Mouse (Mus musculus): ENCODE data around the gene Ivl.

Ivl gene

GRCm38 (mm10) chr3:92573449-92574041, at the start of gene Ivl:
TSS of gene Ivl (minus strand) at chr3:92573735.
- no peak for DNase-seq (ENCODE audit: low spot score)

GRCm38 (mm10) chr3:92621560-92621959, 48.0 kb upstream of the Ivl start, which contains the start of gene Lce6a:
TSS of gene Lce6a (minus strand) at chr3:92621660.
- DNase-seq (ENCODE audit: low spot score) = no peak

- DNase-seq (ENCODE audit: low spot score) = no peak
Observed at GRCm38 (mm10) chr3:92609804-92610203, 36.3 kb upstream of the Ivl start.

GRCm38 (mm10) chr3:92607392-92607791, 33.9 kb upstream of the Ivl start, which contains the start of gene 2210017I01Rik:
TSS of gene 2210017I01Rik (minus strand) at chr3:92607492.
- no peak for DNase-seq (ENCODE audit: low spot score)

GRCm38 (mm10) chr3:92602169-92602568, 28.6 kb upstream of the Ivl start:
- DNase-seq (ENCODE audit: low spot score) = no peak

- no peak for DNase-seq (ENCODE audit: low spot score)
Observed at GRCm38 (mm10) chr3:92600456-92600855, 26.9 kb upstream of the Ivl start.

GRCm38 (mm10) chr3:92599973-92600372, 26.4 kb upstream of the Ivl start:
- DNase-seq (ENCODE audit: low spot score) = no peak

- DNase-seq (ENCODE audit: low spot score) = no peak
Observed at GRCm38 (mm10) chr3:92598429-92598828, 24.9 kb upstream of the Ivl start.

GRCm38 (mm10) chr3:92588858-92589257, 15.3 kb upstream of the Ivl start, which contains the start of gene Smcp:
TSS of gene Smcp (minus strand) at chr3:92588997.
- DNase-seq (ENCODE audit: low spot score) = no peak

GRCm38 (mm10) chr3:92587190-92587589, 13.7 kb upstream of the Ivl start:
- DNase-seq (ENCODE audit: low spot score) = no peak

- no peak for DNase-seq (ENCODE audit: low spot score)
Observed at GRCm38 (mm10) chr3:92585055-92585454, 11.5 kb upstream of the Ivl start.

- no peak for DNase-seq (ENCODE audit: low spot score)
Observed at GRCm38 (mm10) chr3:92583164-92583826, 9.8 kb upstream of the Ivl start.

GRCm38 (mm10) chr3:92579508-92579907, 6.0 kb upstream of the Ivl start:
- no peak for DNase-seq (ENCODE audit: low spot score)

GRCm38 (mm10) chr3:92578652-92579413, 5.3 kb upstream of the Ivl start:
- DNase-seq (ENCODE audit: low spot score) = no peak

GRCm38 (mm10) chr3:92572514-92573155, 900 bp downstream of the Ivl start:
- DNase-seq (ENCODE audit: low spot score) = no peak

GRCm38 (mm10) chr3:92568752-92569151, 4.8 kb downstream of the Ivl start:
- no peak for DNase-seq (ENCODE audit: low spot score)

- no peak for DNase-seq (ENCODE audit: low spot score)
Observed at GRCm38 (mm10) chr3:92565418-92565817, 8.1 kb downstream of the Ivl start.

- no peak for DNase-seq (ENCODE audit: low spot score)
Observed at GRCm38 (mm10) chr3:92534411-92534810, 39.1 kb downstream of the Ivl start, which contains the start of gene 2310046K23Rik. TSS of gene 2310046K23Rik (minus strand) at chr3:92534511.

Measured in T-cell, adult 2 months (primary cell).